32 mouse cellular contexts compared by ENCODE assay signal in genomic region chr8:120656322-120657052, GRCm38 (mm10). TPM values are rescaled to one million over a fixed set of nuclear protein-coding genes. Genes with fewer than 3 reads are reported as not detected.
DNase-seq lines count a peak whose midpoint lies in the region; ATAC-seq and TF ChIP-seq lines count a peak whose summit lies in the region.
"Had no signal": no experiment of that assay in that cellular context is flagged by ENCODE, and none has a peak within 500 bp of the region (broad histone marks: within the 10 kb centered on the region; RNA-seq: fewer than 3 reads in every experiment).

No protein-coding gene starts in this region.

- H3K4me2 ChIP-seq in hindbrain, postnatal 0 days (ENCODE audit: low read depth, low read length) = no peak overlapping the region
- no peak overlapping the region for H3K4me2 ChIP-seq in hindbrain, embryonic 16.5 days (ENCODE audit: low read length)
- H3K4me2 ChIP-seq in intestine, postnatal 0 days (replicated peaks; ENCODE audit: low read depth) = 0 out of 2 replicates have a peak overlapping the region, but pooled peaks have one; percentile 7
- H3K4me2 ChIP-seq: heart, embryonic 15.5 days; hindbrain, embryonic 12.5 days; limb, embryonic 12.5 days; midbrain, embryonic 12.5 days; neural tube, embryonic 12.5 days; stomach, embryonic 15.5 days had no signal

- H3K27me3 ChIP-seq in hindbrain, postnatal 0 days (ENCODE audit: insufficient read depth, low read length) = no peaks in the 10 kb centered on the region
- no peaks in the 10 kb centered on the region for H3K27me3 ChIP-seq in hindbrain, embryonic 16.5 days (replicated peaks; ENCODE audit: control insufficient read depth, insufficient read depth, low read length)
- no peaks in the 10 kb centered on the region for H3K27me3 ChIP-seq in C2C12 (ENCODE audit: control insufficient read depth, insufficient read depth, insufficient read length)
- no peaks in the 10 kb centered on the region for H3K27me3 ChIP-seq in intestine, postnatal 0 days (replicated peaks; ENCODE audit: control insufficient read depth, insufficient read depth, low read length)
- H3K27me3 ChIP-seq: heart, embryonic 15.5 days; hindbrain, embryonic 12.5 days; limb, embryonic 12.5 days; midbrain, embryonic 12.5 days; neural tube, embryonic 12.5 days; stomach, embryonic 15.5 days had no signal

- no peak for TF ChIP-seq CTCF in hindbrain, postnatal 0 days (IDR thresholded peaks at IDR 0.05; ENCODE audit: low read depth)
- no peak for TF ChIP-seq CTCF in C2C12 (IDR thresholded peaks at IDR 0.05; ENCODE audit: control insufficient read depth, insufficient read depth, insufficient read length)
- no peak for TF ChIP-seq CTCF in intestine, postnatal 0 days (IDR thresholded peaks at IDR 0.05; ENCODE audit: low read depth)

- peaks cover 29% of the 10 kb centered on the region for H3K79me2 ChIP-seq in C2C12 (ENCODE audit: control insufficient read depth, insufficient read depth)

- no peaks in the 10 kb centered on the region for H3K9me3 ChIP-seq in hindbrain, postnatal 0 days (ENCODE audit: low read length)
- no peaks in the 10 kb centered on the region for H3K9me3 ChIP-seq in hindbrain, embryonic 16.5 days (ENCODE audit: control insufficient read depth, low read length)
- no peaks in the 10 kb centered on the region for H3K9me3 ChIP-seq in intestine, postnatal 0 days (ENCODE audit: control insufficient read depth)
- H3K9me3 ChIP-seq: heart, embryonic 10.5 days; heart, embryonic 15.5 days; hindbrain, embryonic 12.5 days; limb, embryonic 12.5 days; midbrain, embryonic 12.5 days; neural tube, embryonic 12.5 days; stomach, embryonic 15.5 days had no signal

- no peak overlapping the region for H3K9ac ChIP-seq in hindbrain, postnatal 0 days (replicated peaks; ENCODE audit: low read length)
- H3K9ac ChIP-seq in hindbrain, embryonic 16.5 days (ENCODE audit: low read depth, low read length) = no peak overlapping the region
- no peak overlapping the region for H3K9ac ChIP-seq in intestine, postnatal 0 days (ENCODE audit: low read depth, low read length)
- H3K9ac ChIP-seq: heart, embryonic 15.5 days; hindbrain, embryonic 12.5 days; limb, embryonic 12.5 days; liver, postnatal 0 days; midbrain, embryonic 12.5 days; neural tube, embryonic 12.5 days; stomach, embryonic 15.5 days had no signal

- peaks cover 17% of the 10 kb centered on the region for H3K79me3 ChIP-seq in C2C12 (ENCODE audit: low read depth)

- WGBS in hindbrain, postnatal 0 days = 71% methylated on average over 7 of the region's 7 CpGs
- WGBS in hindbrain, embryonic 16.5 days = 77% methylated on average over 7 of the region's 7 CpGs
- WGBS in intestine, postnatal 0 days = 54% methylated on average over 7 of the region's 7 CpGs

- peak overlapping the region; percentile 17 for H3K27ac ChIP-seq in hindbrain, postnatal 0 days
- no peak overlapping the region for H3K27ac ChIP-seq in hindbrain, embryonic 16.5 days (ENCODE audit: low read depth, low read length)
- H3K27ac ChIP-seq in intestine, postnatal 0 days (ENCODE audit: low read depth, low read length) = no peak overlapping the region; the same call in 1 of the 2 replicates
- H3K27ac ChIP-seq: heart, embryonic 10.5 days; heart, embryonic 15.5 days; hindbrain, embryonic 12.5 days; left cerebral cortex, adult 2 months; limb, embryonic 12.5 days; midbrain, embryonic 12.5 days; neural tube, embryonic 12.5 days; stomach, embryonic 15.5 days had no signal

- no peak for DNase-seq in hindbrain, postnatal 0 days (ENCODE audit: low spot score)
- peak; percentile 43 for DNase-seq in brain, adult 2 months (ENCODE audit: low read depth, low spot score)
- no peak for DNase-seq in right cerebral cortex, postnatal 25 days
- DNase-seq in neural tube, embryonic 10.5 days (ENCODE audit: extremely low spot score, low spot score) = no peak
- no peak for DNase-seq in cerebellum, postnatal 25 days
- DNase-seq: adrenal gland, adult 2 months; adrenal gland, postnatal 36 days; cerebellum, adult 9-11 months; gastrocnemius, postnatal 14 days; heart, postnatal 36 days; kidney, postnatal 14 days; liver, postnatal 0 days; lung, postnatal 36 days; right cerebral cortex, postnatal 14 days; thymus, adult 18-20 months; thymus, postnatal 25 days had no signal

- H3ac ChIP-seq in C2C12 (ENCODE audit: control insufficient read depth, insufficient read length, low read depth) = no peak overlapping the region

- H3K4me3 ChIP-seq in hindbrain, postnatal 0 days (ENCODE audit: low read length) = no peak overlapping the region
- no peak overlapping the region for H3K4me3 ChIP-seq in hindbrain, embryonic 16.5 days (ENCODE audit: low read length)
- no peak overlapping the region for H3K4me3 ChIP-seq in C2C12 (ENCODE audit: insufficient read depth, poor library complexity, severe bottlenecking)
- H3K4me3 ChIP-seq in intestine, postnatal 0 days (ENCODE audit: low read depth, low read length) = no peak overlapping the region
- H3K4me3 ChIP-seq: heart, embryonic 10.5 days; heart, embryonic 15.5 days; hindbrain, embryonic 12.5 days; left cerebral cortex, adult 2 months; limb, embryonic 12.5 days; midbrain, embryonic 12.5 days; neural tube, embryonic 12.5 days; stomach, embryonic 15.5 days had no signal

- ATAC-seq in hindbrain, postnatal 0 days = no peak
- ATAC-seq in hindbrain, embryonic 16.5 days = no peak
- no peak for ATAC-seq in intestine, postnatal 0 days
- ATAC-seq: activated CD4-positive, CD25-positive, alpha-beta regulatory T cell, adult 4 months; CD4-positive, CD25-positive, alpha-beta regulatory T cell, adult 4 months; forebrain, embryonic 14.5 days; liver, postnatal 0 days had no signal

- peaks cover 37% of the 10 kb centered on the region; the same call in 1 of the 2 replicates for H3K36me3 ChIP-seq in hindbrain, postnatal 0 days (ENCODE audit: insufficient read depth, low read length)
- H3K36me3 ChIP-seq in hindbrain, embryonic 16.5 days (ENCODE audit: control insufficient read depth, insufficient read depth, low read length) = peaks cover 11% of the 10 kb centered on the region
- peaks cover 33% of the 10 kb centered on the region for H3K36me3 ChIP-seq in C2C12 (ENCODE audit: control insufficient read depth, insufficient read depth)
- peaks cover 53% of the 10 kb centered on the region for H3K36me3 ChIP-seq in intestine, postnatal 0 days (ENCODE audit: control insufficient read depth, insufficient read depth)

- peaks cover 3% of the 10 kb centered on the region; the same call in 1 of the 2 replicates for H3K4me1 ChIP-seq in hindbrain, postnatal 0 days (ENCODE audit: insufficient read depth, low read length)
- H3K4me1 ChIP-seq in hindbrain, embryonic 16.5 days (ENCODE audit: control insufficient read depth, insufficient read depth, low read depth, low read length) = no peaks in the 10 kb centered on the region
- peaks cover 7% of the 10 kb centered on the region; the same call in 1 of the 2 replicates for H3K4me1 ChIP-seq in intestine, postnatal 0 days (replicated peaks; ENCODE audit: control insufficient read depth, insufficient read depth, low read length)
- H3K4me1 ChIP-seq: heart, embryonic 10.5 days; heart, embryonic 15.5 days; hindbrain, embryonic 12.5 days; limb, embryonic 12.5 days; neural tube, embryonic 12.5 days; stomach, embryonic 15.5 days had no signal

TF ChIP-seq in C2C12, 6 proteins besides CTCF, POLR2A, EP300 and RAD21:
- TF ChIP-seq FOSL1 (IDR thresholded peaks at IDR 0.05; ENCODE audit: insufficient read depth, low read length, poor library complexity, severe bottlenecking) = no peak
- peak; percentile 33 for TF ChIP-seq MYOD1 (IDR thresholded peaks at IDR 0.05; ENCODE audit: control insufficient read depth, insufficient read length, low read depth)

RNA-seq across cellular contexts. Expression of gene 1190005I06Rik, which starts 9.1 kb away (rescaled TPM):
- 12.3 and 26.5 TPM in 2 replicates for total RNA-seq in hindbrain, postnatal 0 days (2014; rRNA removed)
- 17.3 and 20.6 TPM in 2 replicates for polyA plus RNA-seq in hindbrain, postnatal 0 days (2015; fragmentation: Nextera tagmentation; extraction: Ambion mirVana)
- 18.3 and 20.5 TPM in 2 replicates for polyA plus RNA-seq in hindbrain, embryonic 16.5 days (2015; fragmentation: Nextera tagmentation; extraction: Ambion mirVana)
- polyA plus RNA-seq in C2C12 (2012; fragmentation: generic; extraction: Trizol) = 2.6 TPM
- polyA plus RNA-seq in intestine, postnatal 0 days (2015; fragmentation: Nextera tagmentation; extraction: Ambion mirVana) = 3.9 and 4.0 TPM in 2 replicates
- total RNA-seq: granulocyte monocyte progenitor cell, adult 5-6 weeks had no signal
- polyA plus RNA-seq: activated CD4-positive, CD25-positive, alpha-beta regulatory T cell, adult 4 months had no signal

RNA-seq across cellular contexts. Expression of gene Gm27021, which starts 11.4 kb away (rescaled TPM):
- 3.1 and 7.0 TPM in 2 replicates for total RNA-seq in hindbrain, postnatal 0 days (2014; rRNA removed)
- polyA plus RNA-seq in hindbrain, postnatal 0 days (2015; fragmentation: Nextera tagmentation; extraction: Ambion mirVana) = 10.2 and 10.9 TPM in 2 replicates
- 6.5 and 7.9 TPM in 2 replicates for polyA plus RNA-seq in hindbrain, embryonic 16.5 days (2015; fragmentation: Nextera tagmentation; extraction: Ambion mirVana)
- polyA plus RNA-seq in C2C12 (2012; fragmentation: generic; extraction: Trizol) = 2.3 TPM
- 1.0 and 1.9 TPM in 2 replicates for polyA plus RNA-seq in intestine, postnatal 0 days (2015; fragmentation: Nextera tagmentation; extraction: Ambion mirVana)
- total RNA-seq: adrenal gland, adult 2 months; gastrocnemius, postnatal 14 days; granulocyte monocyte progenitor cell, adult 5-6 weeks; liver, adult 2 months had no signal
- polyA plus RNA-seq: activated CD4-positive, CD25-positive, alpha-beta regulatory T cell, adult 4 months; CD4-positive, CD25-positive, alpha-beta regulatory T cell, adult 4 months; liver, adult 2 months had no signal

RNA-seq across cellular contexts. Expression of gene Cox4i1, which starts 11.5 kb away (rescaled TPM):
- total RNA-seq in hindbrain, postnatal 0 days (2014; rRNA removed) = 545 and 609 TPM in 2 replicates
- polyA plus RNA-seq in hindbrain, postnatal 0 days (2015; fragmentation: Nextera tagmentation; extraction: Ambion mirVana) = 1,628 and 1,662 TPM in 2 replicates
- polyA plus RNA-seq in hindbrain, embryonic 16.5 days (2015; fragmentation: Nextera tagmentation; extraction: Ambion mirVana) = 1,225 and 1,379 TPM in 2 replicates
- polyA plus RNA-seq in C2C12 (2012; fragmentation: generic; extraction: Trizol) = 1,270 TPM
- 2,406 and 2,420 TPM in 2 replicates for polyA plus RNA-seq in intestine, postnatal 0 days (2015; fragmentation: Nextera tagmentation; extraction: Ambion mirVana)

RNA-seq across cellular contexts. Expression of gene Emc8, which starts 11.9 kb away (rescaled TPM):
- total RNA-seq in hindbrain, postnatal 0 days (2014; rRNA removed) = 55.3 and 87.9 TPM in 2 replicates
- 124 and 128 TPM in 2 replicates for polyA plus RNA-seq in hindbrain, postnatal 0 days (2015; fragmentation: Nextera tagmentation; extraction: Ambion mirVana)
- polyA plus RNA-seq in hindbrain, embryonic 16.5 days (2015; fragmentation: Nextera tagmentation; extraction: Ambion mirVana) = 118 and 124 TPM in 2 replicates
- 240 TPM for polyA plus RNA-seq in C2C12 (2012; fragmentation: generic; extraction: Trizol)
- polyA plus RNA-seq in intestine, postnatal 0 days (2015; fragmentation: Nextera tagmentation; extraction: Ambion mirVana) = 127 and 135 TPM in 2 replicates
